Mouse (Mus musculus) regulatory T cell (primary cell): ENCODE results near the gene Olfr1057.
"Not testable (repeated sequence)": the region's sequence is repeated elsewhere in the genome, so short reads cannot be mapped to it uniquely, and the experiment has no call there.

Source experiments
- in situ Hi-C: fragments of 300-600 bp; cut with MboI, MseI; formaldehyde crosslinking; loops from one replicate; pipeline ENCODE4 v1.15.1; 2025; ENCODE audit warnings: high pct_unique_total_duplicates

The Olfr1057 gene

DNA sequence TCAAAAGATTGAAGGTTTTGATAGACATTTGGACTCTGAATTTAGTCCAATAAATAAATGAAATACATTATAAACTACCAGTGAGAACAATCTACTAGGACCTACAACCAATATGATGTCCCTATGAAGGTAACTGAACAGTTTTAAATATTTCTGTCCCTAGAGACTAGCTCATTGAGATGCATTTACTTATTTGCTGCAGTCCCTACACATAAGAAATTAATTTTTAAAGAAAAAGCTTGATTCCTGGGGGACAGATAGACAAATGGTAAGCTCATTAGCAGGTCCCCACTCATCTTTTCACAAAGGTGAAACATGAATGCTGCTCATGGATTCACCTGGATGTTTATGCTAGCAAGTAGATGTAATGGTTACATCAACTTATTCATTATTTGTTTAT, at the start of gene Olfr1057:
Olfr1057 (minus strand) TSS at position 101 of the 400 bp plus-strand sequence.
- in situ Hi-C loops = no loop called here

DNA sequence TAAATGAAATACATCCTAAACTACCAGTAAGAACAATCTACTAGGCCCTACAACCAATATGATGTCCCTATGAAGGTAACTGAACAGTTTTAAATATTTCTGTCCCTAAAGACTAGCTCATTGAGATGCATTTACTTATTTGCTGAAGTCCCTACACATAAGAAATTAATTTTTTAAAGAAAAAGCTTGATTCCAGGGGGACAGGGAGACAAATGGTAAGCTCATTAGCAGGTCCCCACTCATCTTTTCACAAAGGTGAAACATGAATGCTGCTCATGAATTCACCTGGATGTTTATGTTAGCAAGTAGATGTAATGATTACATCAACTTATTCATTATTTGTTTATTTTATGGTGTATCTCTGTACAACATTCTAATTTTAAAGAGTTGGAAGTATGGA, 48.5 kb upstream of the Olfr1057 start, which contains the start of gene Olfr1062:
Olfr1062 (minus strand) TSS at position 101 of the 400 bp plus-strand sequence.
- in situ Hi-C loops = not testable (repeated sequence)

DNA sequence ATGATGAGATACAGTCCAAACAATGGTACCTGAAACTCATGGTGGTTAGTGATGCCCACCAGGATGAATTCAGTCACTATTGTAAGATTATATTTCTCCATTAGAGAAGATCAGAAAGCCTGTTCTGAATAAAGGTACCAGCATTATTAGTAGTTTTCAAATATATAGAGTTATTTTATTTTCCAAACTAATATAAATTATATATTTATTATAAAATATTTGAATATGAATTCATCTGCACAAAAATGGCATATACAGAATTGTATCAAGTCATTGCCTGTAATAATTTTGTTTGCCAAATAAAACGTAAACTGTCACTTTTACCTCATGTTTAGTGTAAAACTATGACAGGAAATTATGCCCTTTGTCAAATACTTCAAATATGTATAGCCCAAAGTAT, 35.8 kb upstream of the Olfr1057 start, which contains the start of gene Olfr1061:
Olfr1061 (minus strand) TSS at position 101 of the 400 bp plus-strand sequence.
- in situ Hi-C loops = no loop called here

DNA sequence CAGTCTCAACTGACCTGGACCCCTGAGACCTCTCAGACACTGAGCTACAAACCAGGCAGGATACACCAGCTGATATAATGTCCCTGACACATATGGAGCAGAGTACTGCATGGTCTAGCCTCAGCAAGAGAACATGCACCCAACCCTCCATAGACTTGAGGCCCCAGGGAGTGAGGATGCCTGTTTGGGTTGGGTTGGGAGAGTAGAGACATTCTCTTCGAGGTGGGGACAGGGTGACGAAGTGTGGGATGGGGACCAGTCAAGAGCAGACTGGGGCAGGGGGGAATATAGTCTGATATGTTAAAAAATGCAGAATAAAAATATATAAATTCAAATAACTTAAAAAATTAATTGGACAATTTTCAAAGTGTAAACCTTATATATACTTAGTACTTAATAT, 16.9 kb upstream of the Olfr1057 start:
- in situ Hi-C loops = no loop called here

DNA sequence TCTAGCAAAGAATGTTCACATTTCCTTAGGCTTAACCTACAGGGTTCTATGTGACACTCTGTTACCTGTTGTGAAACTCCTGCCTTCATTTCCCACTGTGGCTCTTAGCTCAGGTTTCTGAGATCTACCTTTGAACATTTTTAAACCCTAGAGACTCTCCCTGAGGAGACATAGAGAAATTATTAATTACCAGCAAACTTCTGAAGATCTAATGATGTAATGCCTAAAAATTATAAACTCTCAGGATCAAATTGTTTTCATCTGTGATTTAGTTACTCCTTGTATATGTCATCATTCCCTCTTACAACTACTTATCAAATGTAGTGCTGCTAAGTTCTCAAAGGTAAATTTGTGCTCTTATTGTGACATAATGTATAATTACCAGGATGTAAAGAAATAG, 10.3 kb upstream of the Olfr1057 start, which contains the start of gene Olfr1058:
Olfr1058 (minus strand) TSS at position 101 of the 400 bp plus-strand sequence.
- in situ Hi-C loops = not testable (repeated sequence)

DNA sequence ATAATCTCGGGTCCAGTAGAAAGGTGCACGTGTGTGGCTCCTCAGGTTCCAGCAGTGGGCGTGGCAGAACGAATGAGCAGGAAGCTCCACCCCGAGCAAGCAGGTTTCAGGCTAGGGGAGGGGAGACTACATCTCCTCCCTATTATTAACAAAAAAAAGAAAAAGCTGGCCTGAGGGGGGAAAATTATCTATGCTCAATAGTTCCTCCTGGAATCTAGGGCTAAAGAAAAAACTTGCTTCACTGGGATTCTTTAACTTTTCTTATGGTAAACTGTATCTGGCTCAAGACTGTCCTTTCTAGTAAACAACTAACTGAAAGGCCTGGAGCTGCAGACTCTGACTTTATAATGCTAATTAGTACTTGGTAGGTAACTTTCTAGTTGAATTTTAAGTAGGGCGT, 11.9 kb downstream of the Olfr1057 start:
- in situ Hi-C loops = not testable (repeated sequence)

DNA sequence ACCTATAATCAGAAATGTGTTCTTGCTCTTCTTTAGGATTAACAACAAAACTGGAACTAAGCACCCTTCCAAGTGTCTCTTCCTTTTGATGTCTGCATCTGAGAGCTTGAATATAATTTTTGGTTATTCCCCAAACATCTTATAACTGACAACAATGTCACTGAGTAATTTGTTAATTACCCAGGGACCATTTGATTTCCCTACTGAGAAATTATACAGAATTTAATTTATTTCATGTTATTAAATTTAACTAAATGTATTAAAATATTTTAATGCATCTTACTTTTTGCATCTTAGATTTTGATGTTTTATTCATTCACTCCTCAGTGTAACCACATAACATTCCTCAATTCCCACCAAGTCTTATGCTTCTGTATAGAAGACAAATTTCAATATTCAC, 15.8 kb downstream of the Olfr1057 start, which contains the start of gene Olfr1056:
Olfr1056 (minus strand) TSS at position 101 of the 400 bp plus-strand sequence.
- in situ Hi-C loops = no loop called here

DNA sequence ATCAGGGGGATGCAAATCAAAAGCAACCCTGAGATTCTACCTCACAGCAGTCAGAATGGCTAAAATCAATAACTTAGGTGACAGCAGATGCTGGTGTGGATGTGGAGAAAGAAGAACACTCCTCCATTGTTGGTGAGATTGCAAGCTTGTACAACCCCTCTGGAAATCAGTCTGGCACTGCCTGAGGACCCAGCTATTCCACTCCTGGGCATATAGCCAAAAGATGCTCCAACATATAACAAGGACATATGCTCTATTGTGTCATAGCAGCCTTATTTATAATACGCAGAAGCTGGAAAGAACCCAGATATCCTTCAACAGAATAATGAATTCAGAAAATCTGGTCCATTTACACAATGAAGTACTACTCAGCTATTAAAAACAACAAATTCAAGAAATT, 26.4 kb downstream of the Olfr1057 start:
- in situ Hi-C loops = not testable (repeated sequence)

DNA sequence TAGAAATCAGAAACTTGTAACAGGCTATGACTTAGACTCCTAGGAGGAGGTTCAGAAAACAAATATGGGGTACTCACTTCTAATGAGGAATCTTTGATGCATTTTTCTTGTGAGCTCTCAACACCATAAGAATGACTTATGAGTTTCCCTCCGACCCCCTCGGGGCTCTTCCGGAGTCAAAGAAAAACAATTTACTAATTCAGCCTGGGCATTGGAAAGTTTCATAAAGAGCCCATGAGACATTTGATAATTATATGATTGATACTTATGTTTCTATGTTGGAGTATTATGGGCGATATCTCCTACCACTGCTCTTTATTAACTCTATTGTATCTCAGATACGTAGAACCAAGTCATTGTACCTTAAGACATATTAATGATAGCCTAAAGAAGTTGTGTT, 28.0 kb downstream of the Olfr1057 start, which contains the start of gene Olfr1055:
Olfr1055 (minus strand) TSS at position 101 of the 400 bp plus-strand sequence.
- in situ Hi-C loops = no loop called here

DNA sequence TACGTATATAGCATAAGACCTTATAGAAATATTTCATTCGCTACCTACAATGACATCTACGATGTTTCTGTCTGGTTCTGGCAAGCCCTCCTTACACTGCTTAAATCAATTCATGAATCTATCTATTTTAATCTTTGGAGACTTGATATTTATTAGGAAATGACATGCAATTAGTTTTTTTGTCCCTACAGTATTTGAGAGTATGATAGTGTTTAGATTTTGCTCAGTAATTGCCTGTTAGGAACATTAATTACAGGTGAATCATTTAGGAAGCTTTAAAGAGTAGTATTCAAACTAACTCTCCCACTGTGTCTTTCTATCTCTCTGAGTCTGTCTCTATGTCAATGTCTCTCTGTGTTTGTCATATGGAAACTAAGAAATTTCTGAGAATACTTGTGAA, 42.9 kb downstream of the Olfr1057 start, which contains the start of gene Olfr1054:
Olfr1054 (minus strand) TSS at position 101 of the 400 bp plus-strand sequence.
- in situ Hi-C loops = no loop called here
